Mouse (Mus musculus): Measurements from ENCODE around the gene Clec4a1. TPM values are rescaled to one million over a fixed set of nuclear protein-coding genes. Genes with fewer than 3 reads are reported as not detected.

Clec4a1 gene
- polyA plus RNA-seq (2016; fragmentation: Nextera tagmentation; extraction: Ambion mirVana) = 1.1 and 1.6 TPM in 2 replicates

GRCm38 (mm10) chr6:122921451-122921850, at the start of gene Clec4a1:
TSS of gene Clec4a1 (plus strand) at chr6:122921848.
- H3K9ac ChIP-seq = no peak within 1 kb of the TSS
- no peak within 1 kb of the TSS for H3K27ac ChIP-seq
- H3K27me3 ChIP-seq = no peaks in the 10 kb centered on the region
- ATAC-seq (ENCODE audit: low FRiP score) = no peak
- no peak within 1 kb of the TSS for H3K4me2 ChIP-seq (replicated peaks)
- WGBS = 77% methylated on average over 4 of the region's 4 CpGs
- peaks cover 3% of the 10 kb centered on the region; the same call in 1 of the 2 replicates for H3K9me3 ChIP-seq (replicated peaks)
- no peaks in the 10 kb centered on the region for H3K36me3 ChIP-seq
- H3K4me1 ChIP-seq = no peaks in the 10 kb centered on the region
- H3K4me3 ChIP-seq = no peak within 1 kb of the TSS

GRCm38 (mm10) chr6:122872800-122873199, 48.8 kb upstream of the Clec4a1 start:
- Histone ChIP-seq H3K27me3 (no peaks in the 10 kb centered on the region; the same call in 1 of the 2 replicates), H3K4me1 (peaks cover 8% of the 10 kb centered on the region), H3K4me2 (replicated peaks) (no peak overlapping the region), H3K27ac (no peak overlapping the region), H3K4me3 (no peak overlapping the region), H3K9me3 (replicated peaks) (no peaks in the 10 kb centered on the region), H3K36me3 (no peaks in the 10 kb centered on the region), H3K9ac (no peak overlapping the region)
- ATAC-seq (ENCODE audit: low FRiP score) = no peak
- 94% methylated on average over 5 of the region's 5 CpGs for WGBS

- H3K4me2 ChIP-seq (replicated peaks) = peak within 1 kb of the TSS; percentile 59
- no peaks in the 10 kb centered on the region; the same call in 1 of the 2 replicates for H3K27me3 ChIP-seq
- H3K9me3 ChIP-seq (replicated peaks) = no peaks in the 10 kb centered on the region
- WGBS = 7% methylated on average over 43 of the region's 43 CpGs
- H3K4me1 ChIP-seq = peaks cover 8% of the 10 kb centered on the region
- H3K4me3 ChIP-seq = peak within 1 kb of the TSS; percentile 86
- peak within 1 kb of the TSS; percentile 89 for H3K27ac ChIP-seq
- H3K9ac ChIP-seq = peak within 1 kb of the TSS; percentile 86
- H3K36me3 ChIP-seq = peaks cover 6% of the 10 kb centered on the region; the same call in 1 of the 2 replicates
- ATAC-seq (ENCODE audit: low FRiP score) = peak; percentile 95
Measured at GRCm38 (mm10) chr6:122873871-122874719, 47.6 kb upstream of the Clec4a1 start, which contains the start of gene Necap1. TSS of gene Necap1 (plus strand) at chr6:122874474.

- peak overlapping the region; percentile 86 for H3K9ac ChIP-seq
- H3K9me3 ChIP-seq (replicated peaks) = no peaks in the 10 kb centered on the region
- H3K27me3 ChIP-seq = no peaks in the 10 kb centered on the region
- H3K4me3 ChIP-seq = peak overlapping the region; percentile 86
- H3K36me3 ChIP-seq = peaks cover 8% of the 10 kb centered on the region
- H3K27ac ChIP-seq = peak overlapping the region; percentile 89
- H3K4me1 ChIP-seq = peaks cover 8% of the 10 kb centered on the region
- under 1% methylated on average over 31 of the region's 31 CpGs for WGBS
- peak; percentile 85 for ATAC-seq (ENCODE audit: low FRiP score)
- H3K4me2 ChIP-seq (replicated peaks) = peak overlapping the region; percentile 59
Measured at GRCm38 (mm10) chr6:122874720-122875389, 46.8 kb upstream of the Clec4a1 start.

- Histone ChIP-seq H3K36me3 (peaks cover 47% of the 10 kb centered on the region), H3K4me2 (replicated peaks) (no peak overlapping the region), H3K27ac (no peak overlapping the region), H3K9me3 (replicated peaks) (no peaks in the 10 kb centered on the region), H3K9ac (no peak overlapping the region), H3K27me3 (no peaks in the 10 kb centered on the region), H3K4me3 (no peak overlapping the region), H3K4me1 (peaks cover 8% of the 10 kb centered on the region)
- no peak for ATAC-seq (ENCODE audit: low FRiP score)
- 90% methylated on average over 7 of the region's 7 CpGs for WGBS
Measured at GRCm38 (mm10) chr6:122879141-122879735, 42.4 kb upstream of the Clec4a1 start.

- Histone ChIP-seq H3K27ac (no peak overlapping the region), H3K9ac (no peak overlapping the region), H3K4me2 (replicated peaks) (no peak overlapping the region), H3K4me3 (no peak overlapping the region), H3K36me3 (peaks cover 53% of the 10 kb centered on the region), H3K9me3 (replicated peaks) (no peaks in the 10 kb centered on the region), H3K27me3 (no peaks in the 10 kb centered on the region), H3K4me1 (peaks cover 8% of the 10 kb centered on the region)
- WGBS = 92% methylated on average over 7 of the region's 7 CpGs
- no peak for ATAC-seq (ENCODE audit: low FRiP score)
Measured at GRCm38 (mm10) chr6:122879781-122880505, 41.7 kb upstream of the Clec4a1 start.

- Histone ChIP-seq H3K4me1 (no peaks in the 10 kb centered on the region), H3K4me2 (replicated peaks) (no peak overlapping the region), H3K36me3 (peaks cover 65% of the 10 kb centered on the region), H3K9ac (no peak overlapping the region), H3K4me3 (no peak overlapping the region), H3K9me3 (replicated peaks) (no peaks in the 10 kb centered on the region), H3K27me3 (no peaks in the 10 kb centered on the region), H3K27ac (no peak overlapping the region)
- ATAC-seq (ENCODE audit: low FRiP score) = no peak
- WGBS = 96% methylated on average over 12 of the region's 12 CpGs
Measured at GRCm38 (mm10) chr6:122881287-122881686, 40.4 kb upstream of the Clec4a1 start.

GRCm38 (mm10) chr6:122883603-122884002, 38.0 kb upstream of the Clec4a1 start:
- Histone ChIP-seq H3K36me3 (peaks cover 85% of the 10 kb centered on the region), H3K27me3 (no peaks in the 10 kb centered on the region), H3K27ac (no peak overlapping the region), H3K4me2 (replicated peaks) (no peak overlapping the region), H3K9me3 (replicated peaks) (no peaks in the 10 kb centered on the region), H3K9ac (no peak overlapping the region), H3K4me1 (no peaks in the 10 kb centered on the region), H3K4me3 (no peak overlapping the region)
- ATAC-seq (ENCODE audit: low FRiP score) = no peak
- 94% methylated on average over 9 of the region's 9 CpGs for WGBS

GRCm38 (mm10) chr6:122889599-122889998, 32.0 kb upstream of the Clec4a1 start:
- Histone ChIP-seq H3K4me3 (no peak overlapping the region), H3K36me3 (peaks cover 65% of the 10 kb centered on the region), H3K9ac (no peak overlapping the region), H3K4me1 (no peaks in the 10 kb centered on the region), H3K27ac (no peak overlapping the region), H3K9me3 (replicated peaks) (no peaks in the 10 kb centered on the region), H3K27me3 (no peaks in the 10 kb centered on the region), H3K4me2 (replicated peaks) (no peak overlapping the region)
- WGBS = 90% methylated on average over 2 of the region's 2 CpGs
- ATAC-seq (ENCODE audit: low FRiP score) = no peak

- 7% methylated on average over 2 of the region's 2 CpGs for WGBS
- Histone ChIP-seq H3K4me3 (no peak overlapping the region), H3K9ac (no peak overlapping the region), H3K27ac (no peak overlapping the region), H3K4me2 (replicated peaks) (no peak overlapping the region), H3K36me3 (peaks cover 41% of the 10 kb centered on the region), H3K9me3 (replicated peaks) (no peaks in the 10 kb centered on the region), H3K4me1 (no peaks in the 10 kb centered on the region), H3K27me3 (no peaks in the 10 kb centered on the region)
- ATAC-seq (ENCODE audit: low FRiP score) = no peak
Measured at GRCm38 (mm10) chr6:122892442-122893049, 29.1 kb upstream of the Clec4a1 start.

GRCm38 (mm10) chr6:122919922-122920321, 1.7 kb upstream of the Clec4a1 start:
- WGBS = 88% methylated on average over 4 of the region's 4 CpGs
- ATAC-seq (ENCODE audit: low FRiP score) = no peak
- no peaks in the 10 kb centered on the region for H3K36me3 ChIP-seq
- no peaks in the 10 kb centered on the region for H3K4me1 ChIP-seq
- peaks cover 5% of the 10 kb centered on the region; the same call in 1 of the 2 replicates for H3K9me3 ChIP-seq (replicated peaks)
- H3K27me3 ChIP-seq = no peaks in the 10 kb centered on the region
- no peak overlapping the region for H3K9ac ChIP-seq
- no peak overlapping the region for H3K4me2 ChIP-seq (replicated peaks)
- no peak overlapping the region for H3K4me3 ChIP-seq
- H3K27ac ChIP-seq = no peak overlapping the region
